Mouse (Mus musculus) heart, postnatal 4 days (tissue): ENCODE measurements around the gene Pdxdc1. TPM values are rescaled to one million over a fixed set of nuclear protein-coding genes. Genes with fewer than 3 reads are reported as not detected.
A peak's percentile ranks its signal among the peaks of the same experiment; 100 is the strongest.
"Not testable (repeated sequence)": the region's sequence is repeated elsewhere in the genome, so short reads cannot be mapped to it uniquely, and the experiment has no call there.

Source experiments
- DNase-seq: peaks from one replicate; pipeline ENCODE4 v3.0.0; 2021
- total RNA-seq, 2 experiments: library from RNA; stranded (reverse); gene quantifications; 2 replicates each; pipeline ENCODE4 v1.2.3; 2021

Pdxdc1 gene
- 10 to 100 TPM; 87.8 to 88.9 TPM for total RNA-seq

- DNase-seq = peak; percentile 97
Measured at GRCm38 (mm10) chr16:13902888-13903483, at the start of gene Pdxdc1, which contains the start of gene Mpv17l. Gene Pdxdc1 (minus strand): TSS chr16:13903131. Gene Mpv17l (plus strand): TSS chr16:13903161.

DNA sequence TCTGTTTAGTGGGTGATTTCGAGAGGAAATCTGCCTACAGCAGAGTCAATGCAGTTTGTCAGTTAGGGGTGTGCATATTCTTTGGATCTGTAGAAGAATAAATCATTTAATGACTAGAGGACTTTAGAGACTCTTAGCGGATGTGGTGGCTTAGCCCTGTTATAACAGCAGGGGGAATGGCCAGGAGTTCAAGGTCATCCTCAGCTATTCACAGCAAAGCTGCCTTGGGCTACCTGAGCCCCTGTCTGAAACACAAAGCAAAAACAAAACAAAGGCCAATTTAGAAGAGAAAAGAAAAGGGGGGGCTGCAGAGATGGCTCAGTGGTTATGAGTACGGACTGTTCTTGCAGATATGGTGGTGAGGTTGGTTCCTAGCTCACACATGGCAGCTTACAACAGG is 48.3 kb upstream of the Pdxdc1 start:
- DNase-seq = no peak

DNA sequence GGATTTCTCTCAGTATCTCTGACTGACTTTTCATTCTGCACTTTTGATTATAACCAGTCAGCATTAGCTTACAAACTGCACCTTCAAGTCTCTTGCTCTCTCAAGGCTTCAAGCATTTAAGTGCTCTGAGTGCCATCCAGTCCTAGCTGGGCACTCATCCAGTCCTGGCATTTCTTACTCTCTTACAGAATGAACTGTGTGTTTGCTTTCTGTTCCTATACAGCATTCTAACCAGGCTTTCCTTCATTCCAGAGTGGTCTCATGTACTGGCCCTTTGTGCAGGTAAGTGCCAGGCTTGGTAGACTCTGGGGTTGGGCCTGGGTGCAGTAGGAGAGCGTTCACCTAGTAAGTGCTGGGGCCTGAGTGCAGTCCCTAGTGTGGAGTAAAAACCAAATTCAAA is 43.4 kb upstream of the Pdxdc1 start:
- no peak for DNase-seq

- DNase-seq = no peak
Measured at GRCm38 (mm10) chr16:13945153-13945552, 42.2 kb upstream of the Pdxdc1 start.

GRCm38 (mm10) chr16:13944752-13945151 is 41.8 kb upstream of the Pdxdc1 start:
- no peak for DNase-seq

GRCm38 (mm10) chr16:13944178-13944577 is 41.2 kb upstream of the Pdxdc1 start:
- no peak for DNase-seq

GRCm38 (mm10) chr16:13940847-13941395 is 38.0 kb upstream of the Pdxdc1 start:
- no peak for DNase-seq

DNA sequence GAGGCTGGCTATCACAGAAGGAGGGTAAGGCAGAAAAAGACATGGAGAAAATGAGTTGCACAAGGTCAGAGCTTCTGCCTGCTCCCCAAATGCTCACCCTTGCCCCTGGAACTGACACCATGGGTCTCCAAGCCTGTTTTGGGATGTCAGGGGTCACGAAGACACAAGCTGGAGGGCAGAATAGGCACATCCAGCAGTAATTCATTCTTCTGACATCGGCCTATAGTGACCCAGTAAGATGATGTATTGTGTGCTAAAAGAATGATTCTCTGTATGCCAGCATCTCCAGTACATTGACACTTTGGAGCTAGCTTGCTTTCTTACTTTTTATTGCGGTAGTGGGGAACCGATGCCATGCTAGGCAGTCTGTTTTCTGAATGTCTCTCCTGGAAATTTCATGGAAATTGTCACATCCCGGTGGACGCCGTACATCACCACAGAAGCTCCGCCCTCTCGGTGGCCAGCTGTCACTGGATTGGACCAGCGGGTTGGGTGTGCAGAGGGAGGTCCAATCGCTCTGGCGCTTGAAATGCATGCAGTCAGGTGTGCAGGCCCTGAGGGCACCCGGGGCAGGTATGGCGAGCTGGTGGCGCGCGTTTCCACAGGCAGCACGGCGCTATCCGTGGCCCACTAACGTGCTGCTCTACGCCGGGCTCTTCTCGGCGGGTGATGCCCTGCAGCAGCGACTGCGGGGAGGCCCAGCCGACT is 37.4 kb upstream of the Pdxdc1 start:
- DNase-seq = peak; percentile 39

- DNase-seq = no peak
Measured at GRCm38 (mm10) chr16:13927456-13928075, 24.6 kb upstream of the Pdxdc1 start.

- DNase-seq = not testable (repeated sequence)
Measured at GRCm38 (mm10) chr16:13922966-13923365, 20.0 kb upstream of the Pdxdc1 start.

DNA sequence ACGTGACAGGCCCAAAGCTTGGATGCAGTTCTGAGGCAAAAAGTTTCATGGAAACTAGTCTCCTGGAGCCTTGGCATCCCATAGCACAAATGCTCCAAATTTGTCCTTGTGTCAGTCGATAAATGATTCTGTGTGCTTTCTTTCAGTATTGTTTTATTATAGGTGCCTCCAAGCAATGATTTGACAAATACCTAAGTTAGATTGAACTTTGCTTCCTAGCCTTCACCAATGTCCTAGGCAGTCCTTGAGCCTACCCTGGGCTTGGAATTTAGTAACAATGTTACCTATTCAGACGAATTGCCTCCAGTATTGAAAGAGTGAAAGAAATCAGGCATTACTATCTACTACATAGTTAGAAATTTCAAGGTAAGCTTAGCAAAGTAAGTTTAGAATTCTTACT is 19.6 kb upstream of the Pdxdc1 start:
- not testable (repeated sequence) for DNase-seq

DNA sequence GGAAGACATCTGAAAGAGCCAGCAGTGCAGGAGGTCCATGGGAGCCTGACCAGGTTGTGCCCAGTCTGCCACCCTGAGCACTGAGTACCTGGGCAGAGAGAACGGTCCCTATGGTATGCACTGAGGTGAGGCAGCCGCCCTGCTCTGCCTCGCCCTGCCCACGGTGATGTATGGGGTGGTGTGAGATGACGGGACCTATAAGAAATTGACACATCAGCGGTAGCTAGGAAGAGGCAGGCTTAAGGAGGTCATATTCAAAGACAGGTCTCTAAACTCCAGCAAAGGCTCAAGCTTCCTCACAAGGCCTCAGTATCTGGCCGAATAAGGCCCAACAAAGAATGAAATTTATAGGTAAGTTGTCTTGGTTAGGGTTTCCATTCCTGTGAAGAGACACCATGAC is 18.9 kb upstream of the Pdxdc1 start:
- DNase-seq = no peak

GRCm38 (mm10) chr16:13921063-13921462 is 18.1 kb upstream of the Pdxdc1 start:
- no peak for DNase-seq

DNA sequence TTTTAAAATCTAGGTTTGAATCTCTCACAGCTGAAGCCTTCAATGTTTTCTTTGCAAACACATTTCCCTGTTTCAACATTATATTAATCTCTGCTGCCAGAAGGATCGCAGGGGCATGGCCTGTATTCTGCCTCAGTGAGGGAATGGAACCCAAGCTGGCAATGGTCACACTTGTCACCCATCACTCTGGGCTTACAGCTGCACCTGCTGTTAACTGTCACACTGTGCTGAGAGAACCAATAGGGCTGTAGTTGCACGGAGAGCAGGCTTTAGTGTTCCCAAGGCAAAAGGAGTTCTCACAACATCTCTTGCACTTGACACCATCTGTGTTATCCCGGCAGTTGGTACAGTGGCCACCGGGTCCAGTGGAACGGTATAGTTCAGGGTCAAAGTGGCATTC is 17.2 kb upstream of the Pdxdc1 start:
- DNase-seq = no peak

DNA sequence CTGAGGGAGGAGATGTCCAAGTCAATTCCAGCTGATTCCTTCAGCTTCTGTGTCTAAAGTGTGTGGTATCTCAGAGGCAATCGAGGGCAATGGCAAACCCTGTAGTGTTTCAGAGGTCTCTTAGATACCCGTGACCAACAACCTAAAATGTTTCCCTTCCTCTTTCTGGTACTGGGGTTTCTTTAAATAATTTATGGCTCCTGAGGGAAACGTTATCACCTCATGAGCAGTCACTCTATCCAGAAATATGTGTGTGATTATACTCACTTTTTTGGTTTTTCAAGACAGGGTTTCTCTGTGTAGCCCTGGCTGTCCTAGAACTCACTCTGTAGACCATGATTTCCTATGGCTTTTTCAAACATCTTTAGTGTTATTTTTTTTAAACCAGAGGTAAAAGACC is 4.4 kb upstream of the Pdxdc1 start:
- no peak for DNase-seq

DNA sequence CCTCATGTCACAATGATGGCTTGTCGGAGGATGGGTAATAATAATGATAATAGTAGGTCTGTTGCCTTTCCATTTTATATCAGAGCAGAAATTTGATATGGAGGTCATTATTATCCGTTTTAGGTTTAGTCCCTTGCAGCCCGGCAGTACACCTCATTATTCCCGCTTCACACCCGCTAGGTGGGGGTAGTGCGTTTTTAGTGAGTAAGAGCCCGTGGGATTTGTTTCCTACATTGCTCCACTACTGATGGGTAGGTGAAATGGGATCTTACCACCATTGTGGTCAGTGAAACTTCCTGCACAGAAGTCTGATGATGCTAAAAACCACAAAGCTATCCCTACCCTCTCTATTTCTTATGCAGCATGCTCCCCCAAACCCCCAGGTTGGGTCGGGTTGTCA is 557 bp upstream of the Pdxdc1 start:
- peak; percentile 73 for DNase-seq

GRCm38 (mm10) chr16:13902397-13902831 is 517 bp downstream of the Pdxdc1 start:
- DNase-seq = no peak

GRCm38 (mm10) chr16:13898981-13899380 is 4.0 kb downstream of the Pdxdc1 start:
- DNase-seq = peak; percentile 12

- no peak for DNase-seq
Measured at GRCm38 (mm10) chr16:13896357-13896756, 6.6 kb downstream of the Pdxdc1 start.

GRCm38 (mm10) chr16:13895740-13896139 is 7.2 kb downstream of the Pdxdc1 start:
- DNase-seq = no peak

DNA sequence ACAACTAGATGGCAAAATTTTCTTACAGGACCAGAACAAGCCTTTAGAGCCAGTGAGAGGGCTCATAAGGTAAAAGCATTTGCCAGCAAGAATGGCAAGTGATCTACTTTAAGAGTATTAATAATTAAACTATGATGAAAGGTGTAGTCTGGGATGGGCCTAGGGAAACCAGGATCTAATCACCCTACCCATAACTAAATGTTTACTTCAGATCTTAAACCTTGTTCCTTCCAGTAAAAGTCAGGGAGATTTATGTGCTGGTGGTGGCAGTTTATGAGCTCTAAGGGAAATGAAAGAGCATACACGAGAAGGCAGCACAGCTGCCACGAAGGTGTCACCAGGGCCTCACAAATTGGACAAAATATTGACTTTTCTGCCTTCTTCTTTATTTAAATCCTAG is 8.8 kb downstream of the Pdxdc1 start:
- no peak for DNase-seq

DNA sequence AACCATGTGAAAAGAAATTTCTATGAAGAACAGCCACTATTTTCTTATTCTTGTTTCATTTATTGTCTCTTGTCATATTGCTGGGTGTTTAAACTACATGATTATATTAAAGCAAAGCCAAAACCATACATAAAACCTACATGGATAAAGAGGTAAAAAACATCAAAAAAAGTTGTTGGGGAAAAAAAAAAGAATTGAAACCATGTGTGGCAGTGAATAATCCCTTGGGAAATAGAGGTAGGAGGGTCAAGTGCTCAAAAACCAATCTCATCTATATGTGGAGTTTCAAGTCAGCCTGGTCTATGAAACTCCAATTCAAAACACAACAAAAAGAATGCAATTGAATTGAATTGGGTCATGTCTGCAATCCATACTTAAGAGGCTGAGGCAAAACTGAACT is 10.1 kb downstream of the Pdxdc1 start:
- no peak for DNase-seq

- DNase-seq = no peak
Measured at GRCm38 (mm10) chr16:13890449-13890848, 12.5 kb downstream of the Pdxdc1 start.
